Mouse (Mus musculus): ENCODE measurements at regions not wholly inside any gene's neighbourhood (a gene's known extent, or its start where the extent isn't known, plus 50 kb on each side); places are given as distances from the start of the nearest gene placed in this dataset.

DNA sequence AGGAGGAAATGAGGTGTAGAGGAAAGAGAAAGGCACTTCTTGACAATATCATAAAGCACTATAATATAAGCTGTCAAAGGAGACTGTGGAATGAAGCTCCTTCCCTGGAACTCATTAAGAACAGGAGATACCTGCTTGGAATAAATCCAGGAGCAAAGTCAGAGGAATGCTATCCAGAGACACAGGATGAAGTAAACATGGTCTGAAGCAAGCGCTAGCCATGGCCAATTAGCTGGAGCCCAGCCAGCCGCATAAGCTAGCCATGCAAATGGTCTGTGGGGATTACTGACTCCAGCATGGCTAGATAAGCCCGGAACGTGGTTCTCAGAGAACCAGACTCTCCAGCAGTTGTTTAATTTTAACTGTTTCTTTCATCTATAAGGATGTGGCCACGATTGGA is 54.9 kb upstream of the Gpc3 start:
- H3K4me1 ChIP-seq, result no peaks in the 10 kb centered on the region
- H3K4me3 ChIP-seq (replicated peaks), result no peak overlapping the region
- no peaks in the 10 kb centered on the region for H3K9me3 ChIP-seq (replicated peaks)
- peaks cover 5% of the 10 kb centered on the region; the same call in 1 of the 2 replicates for H3K27me3 ChIP-seq
- 58% methylated on average over 5 of the region's 5 CpGs for WGBS
- H3K36me3 ChIP-seq, result no peaks in the 10 kb centered on the region
- no peak overlapping the region for H3K9ac ChIP-seq
- no peak overlapping the region for H3K4me2 ChIP-seq
- no peak overlapping the region for H3K27ac ChIP-seq
- no peak for ATAC-seq (replicated peaks; ENCODE audit: low FRiP score)

GRCm38 (mm10) chrX:52679045-52679444 is 65.3 kb upstream of the Gpc3 start:
- Histone ChIP-seq H3K9ac (no peak overlapping the region), H3K27ac (no peak overlapping the region), H3K9me3 (replicated peaks) (no peaks in the 10 kb centered on the region), H3K4me1 (no peaks in the 10 kb centered on the region), H3K4me2 (peak overlapping the region; percentile 36; the same call in 1 of the 2 replicates), H3K27me3 (0 out of 2 replicates have a peak, but pooled peaks cover 7% of the 10 kb centered on the region), H3K36me3 (no peaks in the 10 kb centered on the region), H3K4me3 (replicated peaks) (no peak overlapping the region)
- WGBS, result 19% methylated on average over 5 of the region's 5 CpGs
- no peak for ATAC-seq (replicated peaks; ENCODE audit: low FRiP score)

GRCm38 (mm10) chrX:52694392-52694791 is 80.6 kb upstream of the Gpc3 start:
- no peaks in the 10 kb centered on the region for H3K4me1 ChIP-seq
- H3K27ac ChIP-seq, result no peak overlapping the region
- ATAC-seq (replicated peaks; ENCODE audit: low FRiP score), result no peak
- no peaks in the 10 kb centered on the region for H3K9me3 ChIP-seq (replicated peaks)
- 42% methylated on average over 2 of the region's 2 CpGs for WGBS
- no peaks in the 10 kb centered on the region for H3K36me3 ChIP-seq
- no peak overlapping the region for H3K4me3 ChIP-seq (replicated peaks)
- no peak overlapping the region for H3K9ac ChIP-seq
- H3K27me3 ChIP-seq, result peaks cover 22% of the 10 kb centered on the region
- no peak overlapping the region for H3K4me2 ChIP-seq

DNA sequence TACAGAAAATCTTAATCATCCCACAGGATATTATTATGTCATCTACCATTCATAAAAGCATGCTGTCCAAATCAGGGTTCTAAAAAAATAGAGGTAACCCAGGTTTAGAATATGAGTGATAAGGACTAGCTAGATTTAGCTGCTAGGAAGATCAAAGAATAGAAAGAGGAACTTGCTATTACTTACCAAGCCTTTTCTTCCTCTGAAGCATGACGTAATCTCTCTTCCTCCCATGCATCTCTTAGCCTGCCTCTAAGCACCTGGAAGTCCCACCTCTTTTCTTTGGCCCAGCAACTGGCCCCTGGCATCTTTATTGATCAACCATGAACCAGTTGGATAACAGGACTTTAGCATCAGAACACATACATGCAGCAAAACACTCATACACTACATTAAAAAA is 85.9 kb upstream of the Gpc3 start:
- 64% methylated on average over 1 of the region's 1 CpGs for WGBS
- Histone ChIP-seq H3K4me3 (replicated peaks) (no peak overlapping the region), H3K4me1 (no peaks in the 10 kb centered on the region), H3K9me3 (replicated peaks) (no peaks in the 10 kb centered on the region), H3K27ac (no peak overlapping the region), H3K27me3 (peaks cover 13% of the 10 kb centered on the region), H3K36me3 (no peaks in the 10 kb centered on the region), H3K4me2 (no peak overlapping the region), H3K9ac (no peak overlapping the region)
- no peak for ATAC-seq (replicated peaks; ENCODE audit: low FRiP score)

- Histone ChIP-seq H3K36me3 (no peaks in the 10 kb centered on the region), H3K27ac (no peak overlapping the region), H3K4me2 (no peak overlapping the region), H3K27me3 (peaks cover 6% of the 10 kb centered on the region; the same call in 1 of the 2 replicates), H3K4me3 (replicated peaks) (no peak overlapping the region), H3K9me3 (replicated peaks) (no peaks in the 10 kb centered on the region), H3K9ac (no peak overlapping the region), H3K4me1 (no peaks in the 10 kb centered on the region)
- no peak for ATAC-seq (replicated peaks; ENCODE audit: low FRiP score)
- WGBS, result 30% methylated on average over 3 of the region's 3 CpGs
Measured at GRCm38 (mm10) chrX:52717495-52717894, 73.5 kb upstream of the Ccdc160 start.

DNA sequence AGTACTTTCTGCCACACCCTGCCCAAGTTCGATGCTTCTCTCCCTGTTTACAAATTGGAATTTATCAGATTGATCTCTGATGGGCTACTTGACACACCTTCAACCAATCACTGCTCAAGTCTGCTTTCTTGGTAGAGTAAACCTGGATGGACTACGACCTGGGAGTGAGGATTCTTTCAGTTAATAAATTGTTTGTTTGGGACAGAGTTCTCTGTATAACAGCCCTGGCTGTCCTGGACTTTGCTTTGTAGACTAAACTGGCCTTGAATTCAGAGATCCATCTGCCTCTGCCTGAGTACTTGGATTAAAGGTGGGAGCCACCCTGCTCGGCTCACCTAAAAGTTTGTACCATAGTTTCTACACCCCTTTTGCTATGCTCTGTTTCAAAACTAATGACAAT is 52.9 kb upstream of the Ccdc160 start:
- H3K36me3 ChIP-seq, result no peaks in the 10 kb centered on the region
- H3K4me1 ChIP-seq, result no peaks in the 10 kb centered on the region
- WGBS, result 61% methylated on average over 3 of the region's 3 CpGs
- ATAC-seq (replicated peaks; ENCODE audit: low FRiP score), result no peak
- no peak overlapping the region for H3K9ac ChIP-seq
- peaks cover 15% of the 10 kb centered on the region for H3K27me3 ChIP-seq
- no peaks in the 10 kb centered on the region for H3K9me3 ChIP-seq (replicated peaks)
- H3K27ac ChIP-seq, result no peak overlapping the region
- H3K4me3 ChIP-seq (replicated peaks), result no peak overlapping the region
- no peak overlapping the region for H3K4me2 ChIP-seq

Data from kidney, embryonic 15.5 days (tissue).